Mouse (Mus musculus) E14TG2a.4 (cell line): ENCODE results near the gene Pdgfa.

Experiments
- CTCF ChIP-seq: conservative IDR thresholded peaks from 2 replicates; pipeline ENCODE4 v1.5.1; 2014; ENCODE audit warnings: low read length
- NANOG ChIP-seq: IDR thresholded peaks from 2 replicates; pipeline ENCODE4 v1.6.1; 2014; ENCODE audit warnings: borderline replicate concordance, low read length, mixed read lengths

DNA sequence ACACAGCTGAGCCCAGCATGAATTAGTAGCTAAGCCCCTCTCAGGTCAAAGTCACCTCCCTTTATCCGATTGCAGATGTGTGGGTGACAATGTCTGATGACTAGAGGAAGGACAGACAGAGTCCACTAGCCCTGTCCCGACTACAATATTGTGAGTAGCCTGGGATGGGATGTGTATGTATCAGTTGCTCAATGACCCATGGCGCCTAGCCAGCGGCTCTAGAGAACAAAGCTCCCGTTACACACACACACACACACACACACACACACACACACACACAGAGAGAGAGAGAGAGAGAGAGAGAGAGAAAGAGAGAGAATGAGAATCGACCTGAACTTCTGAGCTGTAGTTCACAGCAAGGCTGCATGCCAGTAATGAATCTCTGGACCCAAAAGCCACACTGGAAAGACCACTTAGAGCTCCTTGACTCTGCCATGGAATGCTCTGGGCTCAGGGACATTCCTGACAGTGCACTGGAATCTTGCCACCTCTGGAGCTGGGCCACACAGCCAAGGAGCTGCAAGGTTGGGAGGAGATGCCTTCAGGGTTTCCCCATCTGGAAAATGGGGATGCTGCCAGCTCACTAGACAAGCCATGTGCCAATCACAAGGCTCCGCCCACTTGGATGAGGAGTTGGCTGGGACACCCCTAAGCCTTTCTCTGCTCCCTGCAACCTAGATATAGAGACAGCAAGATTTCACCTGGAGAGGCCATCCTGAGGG, 6.3 kb downstream of the Pdgfa start:
- TF ChIP-seq CTCF, result no peak
- TF ChIP-seq NANOG, result no peak
